Mouse (Mus musculus): ENCODE measurements around the gene Olfr491.

The Olfr491 gene

GRCm38 (mm10) chr7:108313151-108313550 is at the start of gene Olfr491:
Olfr491 (plus strand) TSS chr7:108313451.
- DNase-seq (ENCODE audit: low read depth, low spot score) = no peak

GRCm38 (mm10) chr7:108288834-108289233 is 24.4 kb upstream of the Olfr491 start, which contains the start of gene Olfr490:
Olfr490 (minus strand) TSS chr7:108288934.
- no peak for DNase-seq (ENCODE audit: low read depth, low spot score)

- DNase-seq (ENCODE audit: low read depth, low spot score) = no peak
Observed at GRCm38 (mm10) chr7:108323574-108323973, 10.3 kb downstream of the Olfr491 start, which contains the start of gene Olfr492. Olfr492 (minus strand) TSS chr7:108323674.

GRCm38 (mm10) chr7:108346879-108347278 is 33.6 kb downstream of the Olfr491 start, which contains the start of gene Olfr493:
Olfr493 (minus strand) TSS chr7:108346979.
- DNase-seq (ENCODE audit: low read depth, low spot score) = no peak

- no peak for DNase-seq (ENCODE audit: low read depth, low spot score)
Observed at GRCm38 (mm10) chr7:108365035-108365434, 51.8 kb downstream of the Olfr491 start, which contains the start of gene Olfr494. Olfr494 (plus strand) TSS chr7:108365335.
